Mouse (Mus musculus): Measurements from ENCODE around the gene Agpat4. TPM values are rescaled to one million over a fixed set of nuclear protein-coding genes. Genes with fewer than 3 reads are reported as not detected.

Gene Agpat4
- total and polyA plus RNA-seq, 2 experiments from 2014 or later = 52.9 to 53.5 TPM

DNA sequence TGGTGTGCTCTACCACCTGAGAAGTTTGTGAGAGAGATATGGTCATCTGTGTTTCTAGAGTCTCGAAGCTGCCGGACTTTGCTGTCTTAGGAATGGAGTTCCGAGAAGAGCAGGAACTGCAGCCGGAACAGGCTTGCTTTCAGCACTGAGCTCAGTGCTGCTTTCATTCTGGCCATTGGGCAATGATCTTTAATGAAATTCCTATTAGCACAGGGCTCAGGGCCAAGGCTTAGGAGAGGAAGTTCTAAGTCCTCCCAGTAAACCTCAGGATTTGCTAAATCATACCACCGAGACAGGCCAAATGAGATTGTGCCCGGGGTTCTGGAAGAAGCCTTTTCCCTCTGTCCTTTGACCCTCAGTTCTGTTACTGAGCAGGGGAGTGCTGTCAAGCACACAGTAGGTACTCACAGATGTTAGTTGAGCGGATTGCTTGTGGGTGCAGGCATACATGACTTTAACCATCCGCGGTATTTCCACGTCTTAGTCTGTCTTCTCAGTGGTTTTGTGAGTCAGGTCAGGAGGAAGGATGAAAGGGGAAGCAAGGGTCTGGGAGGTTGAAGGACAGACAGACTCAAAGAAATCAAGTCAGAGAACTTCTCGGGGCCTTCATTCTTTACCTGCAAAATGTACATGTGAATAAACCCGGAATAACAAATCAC, 16.6 kb downstream of the Agpat4 start:
- H3K4me2 ChIP-seq (ENCODE audit: low read depth) = no peak overlapping the region
- no peaks in the 10 kb centered on the region for H3K27me3 ChIP-seq (ENCODE audit: insufficient read depth, low read length)
- no peak overlapping the region for H3K27ac ChIP-seq (ENCODE audit: low read depth, low read length)
- DNase-seq (no peak), ATAC-seq (no peak)
- peaks cover 5% of the 10 kb centered on the region; the same call in 1 of the 2 replicates for H3K36me3 ChIP-seq (ENCODE audit: insufficient read depth)
- no peak overlapping the region for H3K4me3 ChIP-seq (ENCODE audit: low read depth, low read length)
- no peaks in the 10 kb centered on the region for H3K4me1 ChIP-seq (ENCODE audit: insufficient read depth)
- 91% methylated on average over 12 of the region's 12 CpGs for WGBS
- no peaks in the 10 kb centered on the region for H3K9me3 ChIP-seq (ENCODE audit: low read length)
- no peak for TF ChIP-seq CTCF (IDR thresholded peaks at IDR 0.05; ENCODE audit: low read depth)
- no peak overlapping the region for H3K9ac ChIP-seq

DNA sequence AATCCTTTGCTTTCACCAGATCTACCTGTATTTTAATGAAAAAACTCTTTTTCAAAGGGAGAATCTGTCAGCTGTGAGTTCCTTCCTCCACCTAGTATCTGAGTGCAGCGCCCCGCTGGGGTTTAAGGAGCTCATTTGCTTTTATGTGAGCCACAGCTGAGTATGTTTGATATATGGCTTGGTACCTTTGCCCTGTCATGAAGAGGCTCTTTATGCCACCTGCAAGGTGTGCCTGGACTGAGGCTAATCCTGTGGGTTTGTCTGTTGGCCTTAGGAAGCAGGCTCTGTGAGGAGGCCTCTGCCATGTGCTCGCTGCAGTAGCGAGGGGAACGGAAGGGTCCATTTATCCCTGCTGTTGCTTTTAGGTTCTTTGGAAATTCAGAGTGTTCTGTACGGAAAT, 19.9 kb downstream of the Agpat4 start:
- Histone ChIP-seq H3K9ac (no peak overlapping the region), H3K4me3 (ENCODE audit: low read depth, low read length) (no peak overlapping the region), H3K9me3 (ENCODE audit: low read length) (no peaks in the 10 kb centered on the region), H3K27me3 (ENCODE audit: insufficient read depth, low read length) (no peaks in the 10 kb centered on the region), H3K4me2 (ENCODE audit: low read depth) (no peak overlapping the region), H3K27ac (ENCODE audit: low read depth, low read length) (no peak overlapping the region), H3K4me1 (ENCODE audit: insufficient read depth) (no peaks in the 10 kb centered on the region), H3K36me3 (ENCODE audit: insufficient read depth) (no peaks in the 10 kb centered on the region)
- no peak for TF ChIP-seq CTCF (IDR thresholded peaks at IDR 0.05; ENCODE audit: low read depth)
- 91% methylated on average over 6 of the region's 6 CpGs for whole genome bisulfite sequencing
- ATAC-seq (no peak), DNase-seq (no peak)

DNA sequence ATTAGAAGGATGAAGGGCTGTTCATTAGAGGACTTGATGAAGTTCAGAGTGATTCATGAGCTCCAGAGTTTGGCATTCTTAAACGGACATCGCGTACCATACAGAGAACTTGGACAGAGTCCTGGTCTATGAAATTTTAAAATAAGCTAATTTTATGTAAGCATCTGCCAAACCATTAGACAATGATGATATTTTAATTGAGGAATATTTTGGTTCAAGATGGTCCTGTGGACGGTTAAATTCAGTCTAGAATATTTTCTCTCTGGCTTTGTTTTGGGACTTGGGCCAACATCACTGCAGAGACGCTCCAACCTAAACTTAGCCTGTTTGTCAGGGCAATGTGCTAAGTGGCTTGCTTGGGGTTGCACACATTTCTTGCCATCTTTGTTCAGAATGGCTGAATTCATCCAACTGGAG, 25.5 kb downstream of the Agpat4 start:
- no peak overlapping the region for H3K9ac ChIP-seq
- H3K9me3 ChIP-seq (ENCODE audit: low read length) = no peaks in the 10 kb centered on the region
- no peak overlapping the region for H3K4me3 ChIP-seq (ENCODE audit: low read depth, low read length)
- WGBS = 43% methylated on average over 5 of the region's 5 CpGs
- no peak for TF ChIP-seq CTCF (IDR thresholded peaks at IDR 0.05; ENCODE audit: low read depth)
- H3K27ac ChIP-seq (ENCODE audit: low read depth, low read length) = no peak overlapping the region
- H3K36me3 ChIP-seq (ENCODE audit: insufficient read depth) = no peaks in the 10 kb centered on the region
- no peak overlapping the region for H3K4me2 ChIP-seq (ENCODE audit: low read depth)
- DNase-seq (peak; percentile 35), ATAC-seq (no peak)
- H3K27me3 ChIP-seq (ENCODE audit: insufficient read depth, low read length) = no peaks in the 10 kb centered on the region
- 0 out of 2 replicates have a peak, but pooled peaks cover 6% of the 10 kb centered on the region for H3K4me1 ChIP-seq (ENCODE audit: insufficient read depth)

GRCm38 (mm10) chr17:12146132-12146681, 27.7 kb downstream of the Agpat4 start:
- Histone ChIP-seq H3K27ac (ENCODE audit: low read depth, low read length) (no peak overlapping the region), H3K4me1 (ENCODE audit: insufficient read depth) (0 out of 2 replicates have a peak, but pooled peaks cover 6% of the 10 kb centered on the region), H3K36me3 (ENCODE audit: insufficient read depth) (0 out of 2 replicates have a peak, but pooled peaks cover 2% of the 10 kb centered on the region), H3K9ac (no peak overlapping the region), H3K4me3 (ENCODE audit: low read depth, low read length) (no peak overlapping the region), H3K27me3 (ENCODE audit: insufficient read depth, low read length) (no peaks in the 10 kb centered on the region), H3K4me2 (ENCODE audit: low read depth) (no peak overlapping the region), H3K9me3 (ENCODE audit: low read length) (no peaks in the 10 kb centered on the region)
- ATAC-seq (no peak), DNase-seq (no peak)
- TF ChIP-seq CTCF (IDR thresholded peaks at IDR 0.05; ENCODE audit: low read depth) = no peak
- WGBS = 90% methylated on average over 5 of the region's 5 CpGs

GRCm38 (mm10) chr17:12147830-12148229, 29.3 kb downstream of the Agpat4 start:
- DNase-seq = no peak
- no peak overlapping the region for H3K9ac ChIP-seq
- H3K4me2 ChIP-seq (ENCODE audit: low read depth) = no peak overlapping the region
- no peaks in the 10 kb centered on the region for H3K27me3 ChIP-seq (ENCODE audit: insufficient read depth, low read length)
- 86% methylated on average over 4 of the region's 4 CpGs for WGBS
- TF ChIP-seq CTCF (IDR thresholded peaks at IDR 0.05; ENCODE audit: low read depth) = no peak
- ATAC-seq = no peak
- peaks cover 13% of the 10 kb centered on the region; the same call in 1 of the 2 replicates for H3K36me3 ChIP-seq (ENCODE audit: insufficient read depth)
- H3K27ac ChIP-seq (ENCODE audit: low read depth, low read length) = no peak overlapping the region
- no peaks in the 10 kb centered on the region for H3K9me3 ChIP-seq (ENCODE audit: low read length)
- H3K4me1 ChIP-seq (ENCODE audit: insufficient read depth) = 0 out of 2 replicates have a peak, but pooled peaks cover 6% of the 10 kb centered on the region
- H3K4me3 ChIP-seq (ENCODE audit: low read depth, low read length) = no peak overlapping the region

- H3K4me2 ChIP-seq (ENCODE audit: low read depth) = no peak overlapping the region
- H3K4me3 ChIP-seq (ENCODE audit: low read depth, low read length) = no peak overlapping the region
- DNase-seq = no peak
- H3K9me3 ChIP-seq (ENCODE audit: low read length) = no peaks in the 10 kb centered on the region
- H3K9ac ChIP-seq = no peak overlapping the region
- H3K27ac ChIP-seq (ENCODE audit: low read depth, low read length) = no peak overlapping the region
- WGBS = 88% methylated on average over 6 of the region's 6 CpGs
- 0 out of 2 replicates have a peak, but pooled peaks cover 3% of the 10 kb centered on the region for H3K4me1 ChIP-seq (ENCODE audit: insufficient read depth)
- H3K36me3 ChIP-seq (ENCODE audit: insufficient read depth) = peaks cover 25% of the 10 kb centered on the region
- H3K27me3 ChIP-seq (ENCODE audit: insufficient read depth, low read length) = no peaks in the 10 kb centered on the region
- no peak for TF ChIP-seq CTCF (IDR thresholded peaks at IDR 0.05; ENCODE audit: low read depth)
- no peak for ATAC-seq
Observed at GRCm38 (mm10) chr17:12149232-12149861, 30.8 kb downstream of the Agpat4 start.

DNA sequence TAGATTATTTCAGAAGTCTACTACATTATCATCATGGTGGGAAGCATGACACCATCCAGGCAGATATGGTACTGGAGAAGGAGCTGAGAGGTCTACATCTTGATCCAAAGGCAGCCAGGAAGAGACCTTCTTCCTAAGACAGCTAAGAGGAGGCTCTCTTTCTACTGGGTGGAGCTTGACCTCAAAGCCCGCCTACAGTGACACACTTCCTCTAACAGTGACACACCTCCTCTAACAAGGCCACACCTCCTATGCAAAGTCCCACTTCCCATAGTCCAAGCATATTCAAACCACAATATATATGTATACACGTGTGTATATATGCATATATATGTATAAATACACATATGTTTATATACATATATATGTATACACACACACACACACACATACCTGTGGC, 32.5 kb downstream of the Agpat4 start:
- TF ChIP-seq CTCF (IDR thresholded peaks at IDR 0.05; ENCODE audit: low read depth) = no peak
- H3K36me3 ChIP-seq (ENCODE audit: insufficient read depth) = peaks cover 26% of the 10 kb centered on the region
- H3K4me2 ChIP-seq (ENCODE audit: low read depth) = no peak overlapping the region
- H3K9ac ChIP-seq = no peak overlapping the region
- no peak for DNase-seq
- 95% methylated on average over 2 of the region's 2 CpGs for WGBS
- H3K27ac ChIP-seq (ENCODE audit: low read depth, low read length) = no peak overlapping the region
- H3K27me3 ChIP-seq (ENCODE audit: insufficient read depth, low read length) = no peaks in the 10 kb centered on the region
- no peak overlapping the region for H3K4me3 ChIP-seq (ENCODE audit: low read depth, low read length)
- ATAC-seq = no peak
- H3K4me1 ChIP-seq (ENCODE audit: insufficient read depth) = no peaks in the 10 kb centered on the region
- H3K9me3 ChIP-seq (ENCODE audit: low read length) = no peaks in the 10 kb centered on the region
